Mouse (Mus musculus): ENCODE measurements around the gene Hunk. TPM values are rescaled to one million over a fixed set of nuclear protein-coding genes. Genes with fewer than 3 reads are reported as not detected.

Gene Hunk
- total and polyA plus RNA-seq, 2 experiments from 2014 or later: 5.2 to 20.6 TPM

DNA sequence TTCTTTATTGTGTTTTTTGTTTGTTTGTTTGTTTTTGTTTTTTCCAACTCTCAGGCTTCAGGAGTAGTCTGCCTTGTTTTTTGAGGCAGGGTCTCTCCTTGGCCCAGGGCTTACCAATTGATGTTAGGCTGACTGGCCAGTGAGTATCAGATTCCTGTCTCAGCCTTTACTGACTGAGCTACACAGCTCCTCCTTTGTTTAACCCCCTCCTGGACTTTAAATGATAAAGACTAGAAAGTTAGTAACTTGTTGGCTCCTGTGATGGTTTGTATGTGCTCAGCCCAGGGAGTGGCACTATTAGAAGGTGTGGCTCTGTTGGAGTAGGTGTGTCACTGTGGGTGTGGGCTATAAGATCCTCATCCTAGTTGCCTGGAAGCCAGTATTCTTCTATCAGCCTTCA is 30.8 kb downstream of the Hunk start:
- Histone ChIP-seq H3K27ac (ENCODE audit: low read depth, low read length) (no peak overlapping the region), H3K9me3 (ENCODE audit: low read length) (no peaks in the 10 kb centered on the region), H3K36me3 (ENCODE audit: insufficient read depth) (peaks cover 4% of the 10 kb centered on the region), H3K27me3 (ENCODE audit: insufficient read depth, low read length) (no peaks in the 10 kb centered on the region), H3K4me2 (ENCODE audit: low read depth) (no peak overlapping the region), H3K4me3 (ENCODE audit: low read depth, low read length) (no peak overlapping the region), H3K4me1 (ENCODE audit: insufficient read depth) (peaks cover 5% of the 10 kb centered on the region), H3K9ac (no peak overlapping the region)
- DNase-seq (no peak), ATAC-seq (no peak)
- TF ChIP-seq CTCF (IDR thresholded peaks at IDR 0.05; ENCODE audit: low read depth): no peak

GRCm38 (mm10) chr16:90418661-90419060 is 32.8 kb downstream of the Hunk start:
- Histone ChIP-seq H3K27ac (ENCODE audit: low read depth, low read length) (no peak overlapping the region), H3K9me3 (ENCODE audit: low read length) (no peaks in the 10 kb centered on the region), H3K4me1 (ENCODE audit: insufficient read depth) (peaks cover 18% of the 10 kb centered on the region), H3K36me3 (ENCODE audit: insufficient read depth) (no peaks in the 10 kb centered on the region), H3K9ac (no peak overlapping the region), H3K4me3 (ENCODE audit: low read depth, low read length) (no peak overlapping the region), H3K4me2 (ENCODE audit: low read depth) (no peak overlapping the region), H3K27me3 (ENCODE audit: insufficient read depth, low read length) (no peaks in the 10 kb centered on the region)
- ATAC-seq (no peak), DNase-seq (no peak)
- 14% methylated on average over 12 of the region's 12 CpGs for WGBS
- no peak for TF ChIP-seq CTCF (IDR thresholded peaks at IDR 0.05; ENCODE audit: low read depth)

DNA sequence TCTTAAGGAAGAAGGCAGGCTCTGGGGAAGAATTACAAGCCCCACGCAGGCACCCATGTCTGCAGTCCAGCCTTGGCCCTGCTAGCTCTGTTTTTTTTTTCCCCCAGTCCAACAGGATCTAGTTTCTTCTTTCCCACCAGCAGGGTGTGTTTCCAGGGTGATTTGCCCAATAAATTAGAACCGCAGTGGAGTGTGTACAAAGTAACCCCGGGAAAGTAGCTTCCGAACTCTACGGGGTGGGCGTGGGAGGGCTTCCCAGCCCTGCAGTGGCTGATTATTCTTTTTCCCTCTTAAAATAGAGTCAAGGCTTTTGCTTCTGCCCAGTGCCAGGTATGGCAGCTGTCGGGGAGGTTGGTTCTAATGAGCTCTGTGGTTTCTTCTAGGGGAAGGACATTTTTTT is 35.3 kb downstream of the Hunk start:
- Histone ChIP-seq H3K27me3 (ENCODE audit: insufficient read depth, low read length) (no peaks in the 10 kb centered on the region), H3K9me3 (ENCODE audit: low read length) (no peaks in the 10 kb centered on the region), H3K4me2 (ENCODE audit: low read depth) (no peak overlapping the region), H3K9ac (0 out of 2 replicates have a peak overlapping the region, but pooled peaks have one; percentile 7), H3K36me3 (ENCODE audit: insufficient read depth) (no peaks in the 10 kb centered on the region), H3K4me1 (ENCODE audit: insufficient read depth) (peaks cover 34% of the 10 kb centered on the region), H3K4me3 (ENCODE audit: low read depth, low read length) (no peak overlapping the region), H3K27ac (ENCODE audit: low read depth, low read length) (peak overlapping the region; percentile 79)
- peak; percentile 23; the same call in 1 of the 2 replicates for TF ChIP-seq CTCF (IDR thresholded peaks at IDR 0.05; ENCODE audit: low read depth)
- 10% methylated on average over 7 of the region's 7 CpGs for WGBS
- DNase-seq (peak; percentile 36), ATAC-seq (peak; percentile 12; the same call in 1 of the 2 replicates)

- WGBS: 5% methylated on average over 8 of the region's 8 CpGs
- H3K36me3 ChIP-seq (ENCODE audit: insufficient read depth): no peaks in the 10 kb centered on the region
- TF ChIP-seq CTCF (IDR thresholded peaks at IDR 0.05; ENCODE audit: low read depth): no peak
- H3K27me3 ChIP-seq (ENCODE audit: insufficient read depth, low read length): no peaks in the 10 kb centered on the region
- H3K4me1 ChIP-seq (ENCODE audit: insufficient read depth): peaks cover 34% of the 10 kb centered on the region
- peak; percentile 55 for DNase-seq
- peak overlapping the region; percentile 10; the same call in 1 of the 2 replicates for H3K4me2 ChIP-seq (ENCODE audit: low read depth)
- no peaks in the 10 kb centered on the region for H3K9me3 ChIP-seq (ENCODE audit: low read length)
- peak; percentile 25; the same call in 1 of the 2 replicates for ATAC-seq
- 0 out of 2 replicates have a peak overlapping the region, but pooled peaks have one; percentile 7 for H3K9ac ChIP-seq
- H3K4me3 ChIP-seq (ENCODE audit: low read depth, low read length): no peak overlapping the region
- peak overlapping the region; percentile 79 for H3K27ac ChIP-seq (ENCODE audit: low read depth, low read length)
These were observed 35.7 kb downstream of the Hunk start for GRCm38 (mm10) chr16:90421551-90421950.

GRCm38 (mm10) chr16:90422108-90422529 is 36.3 kb downstream of the Hunk start:
- no peaks in the 10 kb centered on the region for H3K27me3 ChIP-seq (ENCODE audit: insufficient read depth, low read length)
- H3K4me3 ChIP-seq (ENCODE audit: low read depth, low read length): no peak overlapping the region
- H3K9me3 ChIP-seq (ENCODE audit: low read length): no peaks in the 10 kb centered on the region
- peak overlapping the region; percentile 10; the same call in 1 of the 2 replicates for H3K4me2 ChIP-seq (ENCODE audit: low read depth)
- H3K36me3 ChIP-seq (ENCODE audit: insufficient read depth): no peaks in the 10 kb centered on the region
- H3K9ac ChIP-seq: 0 out of 2 replicates have a peak overlapping the region, but pooled peaks have one; percentile 1
- H3K4me1 ChIP-seq (ENCODE audit: insufficient read depth): peaks cover 34% of the 10 kb centered on the region
- peak; percentile 62 for ATAC-seq
- 0 out of 2 replicates have a peak, but pooled peaks have one; percentile 12 for TF ChIP-seq CTCF (IDR thresholded peaks at IDR 0.05; ENCODE audit: low read depth)
- WGBS: 16% methylated on average over 11 of the region's 11 CpGs
- peak overlapping the region; percentile 79 for H3K27ac ChIP-seq (ENCODE audit: low read depth, low read length)
- DNase-seq: peak; percentile 85

GRCm38 (mm10) chr16:90423898-90424297 is 38.1 kb downstream of the Hunk start:
- Histone ChIP-seq H3K4me2 (ENCODE audit: low read depth) (no peak overlapping the region), H3K4me1 (ENCODE audit: insufficient read depth) (peaks cover 34% of the 10 kb centered on the region), H3K27ac (ENCODE audit: low read depth, low read length) (peak overlapping the region; percentile 64)

DNA sequence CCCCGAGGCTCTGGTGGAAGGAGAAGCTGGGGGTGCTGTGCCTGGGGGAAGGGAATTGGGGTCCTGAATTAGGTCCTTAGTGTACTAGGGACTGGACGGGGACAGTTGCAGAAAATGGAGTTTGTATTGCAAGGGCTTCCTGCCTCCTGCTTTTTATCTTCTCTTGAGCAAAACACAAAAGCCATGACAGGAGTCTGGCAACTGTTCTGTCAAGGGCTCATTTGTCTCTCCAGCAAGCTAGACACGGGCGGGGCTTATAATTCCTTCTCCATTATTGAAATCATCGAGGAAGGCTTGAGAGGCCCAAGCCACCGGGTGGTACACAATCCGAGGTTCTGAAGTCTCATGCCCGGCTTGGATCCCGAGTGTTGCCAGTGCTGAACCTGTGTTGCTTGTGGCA is 38.6 kb downstream of the Hunk start:
- ATAC-seq (peak; percentile 11; the same call in 1 of the 2 replicates), DNase-seq (peak; percentile 52)
- TF ChIP-seq CTCF (IDR thresholded peaks at IDR 0.05; ENCODE audit: low read depth): no peak
- H3K36me3 ChIP-seq (ENCODE audit: insufficient read depth): no peaks in the 10 kb centered on the region
- H3K9ac ChIP-seq: peak overlapping the region; percentile 22; the same call in 1 of the 2 replicates
- H3K4me2 ChIP-seq (ENCODE audit: low read depth): no peak overlapping the region
- peaks cover 34% of the 10 kb centered on the region for H3K4me1 ChIP-seq (ENCODE audit: insufficient read depth)
- whole genome bisulfite sequencing: 20% methylated on average over 9 of the region's 9 CpGs
- no peaks in the 10 kb centered on the region for H3K27me3 ChIP-seq (ENCODE audit: insufficient read depth, low read length)
- no peaks in the 10 kb centered on the region for H3K9me3 ChIP-seq (ENCODE audit: low read length)
- no peak overlapping the region for H3K4me3 ChIP-seq (ENCODE audit: low read depth, low read length)
- peak overlapping the region; percentile 64 for H3K27ac ChIP-seq (ENCODE audit: low read depth, low read length)

More at GRCm38 (mm10) chr16:90423898-90424297, 38.1 kb downstream of the Hunk start:
- Histone ChIP-seq H3K9ac (no peak overlapping the region), H3K4me3 (ENCODE audit: low read depth, low read length) (no peak overlapping the region), H3K36me3 (ENCODE audit: insufficient read depth) (no peaks in the 10 kb centered on the region), H3K27me3 (ENCODE audit: insufficient read depth, low read length) (no peaks in the 10 kb centered on the region), H3K9me3 (ENCODE audit: low read length) (no peaks in the 10 kb centered on the region)
- peak; percentile 44 for DNase-seq
- no peak for TF ChIP-seq CTCF (IDR thresholded peaks at IDR 0.05; ENCODE audit: low read depth)
- peak; percentile 73 for ATAC-seq
- WGBS: 38% methylated on average over 3 of the region's 3 CpGs
